Mouse (Mus musculus) G1E (cell line): ENCODE measurements around the gene Rap1gap2.

Experiments
- CTCF ChIP-seq: IDR thresholded peaks from 2 replicates; pipeline ENCODE4 v1.5.1; 2012; ENCODE audit warnings: low read depth, low read length, inconsistent platforms, mixed read lengths
- GATA1 ChIP-seq: IDR thresholded peaks from 2 replicates; pipeline ENCODE4 v1.6.1; 2012; ENCODE audit warnings: borderline replicate concordance, low read length, inconsistent platforms, mixed read lengths
- POLR2AphosphoS5 ChIP-seq: IDR thresholded peaks from 2 replicates; pipeline ENCODE4 v1.6.1; 2012; ENCODE audit warnings: low read depth, low read length, inconsistent platforms; ENCODE audit not compliant: insufficient replicate concordance

- TF ChIP-seq CTCF (no peak), GATA1 (no peak), POLR2AphosphoS5 (no peak)
Measured at GRCm38 (mm10) chr11:74572459-74573061, 38.2 kb downstream of the Rap1gap2 start.
